Mouse (Mus musculus) heart, embryonic 14.5 days (tissue): ENCODE measurements around the gene Gm16181. TPM values are rescaled to one million over a fixed set of nuclear protein-coding genes. Genes with fewer than 3 reads are reported as not detected.

Source experiments
- ATAC-seq: fragments of 200-750 bp; cut with Nextera tagmentation; 2 replicates; pipeline ENCODE4 v1.8.0; 2017; ENCODE audit warnings: low read depth, moderate TSS enrichment; ENCODE audit not compliant: insufficient number of reproducible peaks, insufficient read depth, low FRiP score
- H3K27ac ChIP-seq, 2 experiments: fragments of 200-500 bp in 1 of 2; fragments of 300-500 bp in 1 of 2; sonication (generic) in 1 of 2; replicated peaks in 1 of 2; 2 replicates each; pipeline ENCODE4 v1.5.1; 2012 to 2014; ENCODE audit warnings: low read depth in 2 of 2, low read length in 2 of 2, control low read depth in 1 of 2, mild to moderate bottlenecking in 1 of 2, mixed read lengths in 1 of 2; ENCODE audit not compliant: control insufficient read depth in 1 of 2, insufficient read depth in 1 of 2
- H3K27me3 ChIP-seq: fragments of 300-500 bp; sonication (generic); 2 replicates; pipeline ENCODE4 v1.6.1; 2014; ENCODE audit warnings: mild to moderate bottlenecking, low read length, control low read depth; ENCODE audit not compliant: control insufficient read depth, insufficient read depth
- H3K36me3 ChIP-seq: fragments of 300-500 bp; sonication (generic); 2 replicates; pipeline ENCODE4 v1.6.1; 2014; ENCODE audit warnings: mild to moderate bottlenecking, control low read depth, low read length, mixed read lengths; ENCODE audit not compliant: control insufficient read depth, insufficient read depth
- H3K4me1 ChIP-seq, 2 experiments: fragments of 200-500 bp in 1 of 2; fragments of 300-500 bp in 1 of 2; sonication (generic) in 1 of 2; 2 replicates each; pipeline ENCODE4 v1.6.1; 2012 to 2014; ENCODE audit warnings: low read length in 2 of 2, control low read depth in 1 of 2, mixed read lengths in 1 of 2; ENCODE audit not compliant: control insufficient read depth in 2 of 2, insufficient read depth in 2 of 2
- H3K4me2 ChIP-seq: fragments of 300-500 bp; sonication (generic); 2 replicates; pipeline ENCODE4 v1.6.1; 2014; ENCODE audit warnings: mild to moderate bottlenecking, low read length
- H3K4me3 ChIP-seq, 2 experiments: fragments of 200-500 bp in 1 of 2; fragments of 300-500 bp in 1 of 2; sonication (generic) in 1 of 2; 2 replicates each; pipeline ENCODE4 v1.5.1; 2012 to 2014; ENCODE audit warnings: low read length in 2 of 2, mild to moderate bottlenecking in 2 of 2, control low read depth in 1 of 2, low read depth in 1 of 2, moderate library complexity in 1 of 2; ENCODE audit not compliant: control insufficient read depth in 1 of 2, insufficient read depth in 1 of 2
- H3K9ac ChIP-seq: fragments of 300-500 bp; sonication (generic); 2 replicates; pipeline ENCODE4 v1.6.1; 2014; ENCODE audit warnings: mild to moderate bottlenecking, low read length
- H3K9me3 ChIP-seq: fragments of 300-500 bp; sonication (generic); 2 replicates; pipeline ENCODE4 v1.6.1; 2016; ENCODE audit warnings: low read length, control low read depth; ENCODE audit not compliant: control insufficient read depth
- WGBS: fragments of 180-500 bp; shearing (Covaris S2); extraction: QIAGEN DNeasy Blood & Tissue Kit; methylation state at CpG from one replicate; pipeline ENCODE4 v1.1.7; 2014; 5-methylcytosine and 5-hydroxymethylcytosine counted together
- polyA plus RNA-seq: library from polyadenylated mRNA; unstranded; fragments of >200 nt; fragmentation: Nextera tagmentation; extraction: Ambion mirVana; gene quantifications from 2 replicates; pipeline ENCODE4 v1.2.1, GENCODE M21; 2014

Gene Gm16181
- polyA plus RNA-seq, 1 experiment from 2014 or later, result not detected

- Histone ChIP-seq H3K4me3 (no peak overlapping the region), H3K4me2 (no peak overlapping the region), H3K9me3 (no peaks in the 10 kb centered on the region), H3K4me1 (peaks cover 14 to 37% of the 10 kb centered on the region in 2 experiments), H3K27ac (no peak overlapping the region), H3K36me3 (peaks cover 92% of the 10 kb centered on the region), H3K9ac (no peak overlapping the region), H3K27me3 (no peaks in the 10 kb centered on the region)
- ATAC-seq, result no peak
- WGBS, result 70% methylated on average over 7 of the region's 7 CpGs
These were observed 26.5 kb downstream of the Gm16181 start for GRCm38 (mm10) chr17:35247144-35247543.

GRCm38 (mm10) chr17:35248986-35249385 is 28.4 kb downstream of the Gm16181 start:
- Histone ChIP-seq H3K4me3 (no peak overlapping the region), H3K4me2 (no peak overlapping the region), H3K9me3 (no peaks in the 10 kb centered on the region), H3K4me1 (peaks cover 8 to 26% of the 10 kb centered on the region in 2 experiments), H3K36me3 (peaks cover 100% of the 10 kb centered on the region), H3K27ac (no peak overlapping the region), H3K27me3 (no peaks in the 10 kb centered on the region), H3K9ac (no peak overlapping the region)
- WGBS, result 87% methylated on average over 14 of the region's 14 CpGs
- no peak for ATAC-seq

GRCm38 (mm10) chr17:35249451-35250197 is 29.0 kb downstream of the Gm16181 start:
- Histone ChIP-seq H3K9ac (no peak overlapping the region), H3K27ac (no peak overlapping the region), H3K4me3 (no peak overlapping the region), H3K4me2 (no peak overlapping the region), H3K9me3 (no peaks in the 10 kb centered on the region), H3K36me3 (peaks cover 97% of the 10 kb centered on the region), H3K27me3 (no peaks in the 10 kb centered on the region), H3K4me1 (peaks cover 2 to 20% of the 10 kb centered on the region in 2 experiments; a peak in 2 of 4 replicates)
- 91% methylated on average over 19 of the region's 19 CpGs for WGBS
- ATAC-seq, result no peak

GRCm38 (mm10) chr17:35250348-35251120 is 29.9 kb downstream of the Gm16181 start:
- no peak for ATAC-seq
- Histone ChIP-seq H3K27me3 (no peaks in the 10 kb centered on the region), H3K4me1 (peaks cover 0 to 11% of the 10 kb centered on the region in 2 experiments; a peak in 2 of 4 replicates), H3K4me2 (no peak overlapping the region), H3K9ac (no peak overlapping the region), H3K9me3 (no peaks in the 10 kb centered on the region), H3K27ac (no peak overlapping the region), H3K4me3 (no peak overlapping the region), H3K36me3 (peaks cover 88% of the 10 kb centered on the region)
- WGBS, result 80% methylated on average over 3 of the region's 3 CpGs

GRCm38 (mm10) chr17:35251162-35251719 is 30.6 kb downstream of the Gm16181 start:
- no peak overlapping the region for H3K4me3 ChIP-seq
- 79% methylated on average over 15 of the region's 15 CpGs for WGBS
- no peak overlapping the region for H3K9ac ChIP-seq
- H3K4me2 ChIP-seq, result no peak overlapping the region
- no peaks in the 10 kb centered on the region for H3K27me3 ChIP-seq
- peaks cover 0 to 6% of the 10 kb centered on the region in 2 experiments; a peak in 1 of 4 replicates for H3K4me1 ChIP-seq
- no peaks in the 10 kb centered on the region for H3K9me3 ChIP-seq
- H3K36me3 ChIP-seq, result peaks cover 81% of the 10 kb centered on the region
- no peak overlapping the region for H3K27ac ChIP-seq
- ATAC-seq, result no peak

- H3K4me3 ChIP-seq, result no peak overlapping the region
- H3K27me3 ChIP-seq, result no peaks in the 10 kb centered on the region
- ATAC-seq, result no peak
- no peak overlapping the region for H3K27ac ChIP-seq
- no peak overlapping the region for H3K4me2 ChIP-seq
- 76% methylated on average over 5 of the region's 5 CpGs for WGBS
- H3K9ac ChIP-seq, result no peak overlapping the region
- H3K9me3 ChIP-seq, result no peaks in the 10 kb centered on the region
- H3K4me1 ChIP-seq, result no peaks in the 10 kb centered on the region
- peaks cover 74% of the 10 kb centered on the region for H3K36me3 ChIP-seq
These were observed 31.3 kb downstream of the Gm16181 start for GRCm38 (mm10) chr17:35251981-35252380.

GRCm38 (mm10) chr17:35252619-35253292 is 32.1 kb downstream of the Gm16181 start:
- H3K9me3 ChIP-seq, result no peaks in the 10 kb centered on the region
- no peak overlapping the region for H3K4me3 ChIP-seq
- H3K4me1 ChIP-seq, result no peaks in the 10 kb centered on the region; a peak in 1 of 4 replicates
- WGBS, result 79% methylated on average over 17 of the region's 18 CpGs
- H3K27me3 ChIP-seq, result no peaks in the 10 kb centered on the region
- H3K27ac ChIP-seq, result no peak overlapping the region
- peaks cover 66% of the 10 kb centered on the region for H3K36me3 ChIP-seq
- H3K4me2 ChIP-seq, result no peak overlapping the region
- no peak for ATAC-seq
- H3K9ac ChIP-seq, result no peak overlapping the region
